In the genomic region with DNA sequence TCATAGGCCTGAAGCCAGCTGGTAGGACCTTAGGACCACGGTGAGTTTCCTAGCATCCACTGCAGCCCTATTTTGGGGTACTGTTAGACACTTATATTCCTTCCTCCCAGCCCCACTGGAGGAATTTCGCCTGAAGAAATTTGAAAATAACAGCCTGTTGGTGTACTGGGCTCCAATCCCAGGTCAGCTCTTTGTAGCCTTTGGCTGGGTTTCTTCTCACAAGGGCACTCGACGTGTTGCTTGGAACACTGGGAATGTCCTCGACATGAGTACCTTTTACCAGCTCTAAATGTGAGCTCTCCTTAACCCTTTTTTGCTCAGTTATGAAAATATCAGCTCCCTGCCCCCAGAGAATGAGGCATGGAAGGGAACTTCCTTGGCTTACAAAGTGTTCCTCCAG, we compare ENCODE assay signal across 23 mouse cellular contexts.
DNase-seq lines count a peak whose midpoint lies in the region; ATAC-seq and TF ChIP-seq lines count a peak whose summit lies in the region.
"Had no signal": no experiment of that assay in that cellular context is flagged by ENCODE, and none has a peak within 500 bp of the region (broad histone marks: within the 10 kb centered on the region; RNA-seq: fewer than 3 reads in every experiment).

No protein-coding gene starts in this region.

- H3K36me3 ChIP-seq in lung, embryonic 14.5 days (ENCODE audit: insufficient read depth), result no peaks in the 10 kb centered on the region
- H3K36me3 ChIP-seq in liver, embryonic 11.5 days (ENCODE audit: control insufficient read depth, insufficient read depth, low read length), result no peaks in the 10 kb centered on the region
- H3K36me3 ChIP-seq: embryonic facial prominence, embryonic 12.5 days; forebrain, embryonic 15.5 days; heart, embryonic 15.5 days; hindbrain, embryonic 10.5 days had no signal

- no peaks in the 10 kb centered on the region for H3K27me3 ChIP-seq in lung, embryonic 14.5 days (ENCODE audit: insufficient read depth, low read length)
- no peaks in the 10 kb centered on the region for H3K27me3 ChIP-seq in liver, embryonic 11.5 days (replicated peaks; ENCODE audit: control insufficient read depth, insufficient read depth, low read length)
- H3K27me3 ChIP-seq: CH12.LX; embryonic facial prominence, embryonic 12.5 days; forebrain, embryonic 15.5 days; heart, embryonic 15.5 days; Patski had no signal

- ATAC-seq in lung, embryonic 14.5 days (ENCODE audit: insufficient read depth), result no peak
- ATAC-seq in liver, embryonic 11.5 days (replicated peaks; ENCODE audit: low FRiP score), result no peak
- ATAC-seq: activated CD4-positive, CD25-positive, alpha-beta regulatory T cell, adult 4 months; forebrain, embryonic 15.5 days; Patski had no signal

- TF ChIP-seq CTCF in lung, embryonic 14.5 days (IDR thresholded peaks at IDR 0.05; ENCODE audit: low read depth), result no peak

- peaks cover 27% of the 10 kb centered on the region for H3K4me1 ChIP-seq in brown adipose tissue, adult 24 weeks (ENCODE audit: control insufficient read depth, insufficient read depth, insufficient read length, low read length)
- H3K4me1 ChIP-seq in lung, embryonic 14.5 days (ENCODE audit: insufficient read depth), result peaks cover 20% of the 10 kb centered on the region
- peaks cover 8% of the 10 kb centered on the region for H3K4me1 ChIP-seq in liver, embryonic 11.5 days (replicated peaks; ENCODE audit: control insufficient read depth, insufficient read depth, low read length)

- no peaks in the 10 kb centered on the region for H3K9me3 ChIP-seq in lung, embryonic 14.5 days (ENCODE audit: low read depth, low read length)
- H3K9me3 ChIP-seq in liver, embryonic 11.5 days (ENCODE audit: control insufficient read depth, low read length), result no peaks in the 10 kb centered on the region
- H3K9me3 ChIP-seq: embryonic facial prominence, embryonic 12.5 days; forebrain, embryonic 15.5 days; heart, embryonic 15.5 days; hindbrain, embryonic 10.5 days had no signal

- intact Hi-C loops in heart, postnatal 36 days (cut with DNase I), result no loop called here

- no peak overlapping the region for H3K4me2 ChIP-seq in lung, embryonic 14.5 days
- no peak overlapping the region for H3K4me2 ChIP-seq in liver, embryonic 11.5 days
- H3K4me2 ChIP-seq: embryonic facial prominence, embryonic 12.5 days; forebrain, embryonic 15.5 days; heart, embryonic 11.5 days; heart, embryonic 15.5 days; hindbrain, embryonic 14.5 days had no signal

- H3K4me3 ChIP-seq in brown adipose tissue, adult 24 weeks (ENCODE audit: insufficient read depth, low read depth, low read length), result no peak overlapping the region
- H3K4me3 ChIP-seq in lung, embryonic 14.5 days (ENCODE audit: low read depth, low read length), result no peak overlapping the region
- H3K4me3 ChIP-seq in liver, embryonic 11.5 days (ENCODE audit: low read depth, low read length), result no peak overlapping the region
- H3K4me3 ChIP-seq: embryonic facial prominence, embryonic 12.5 days; forebrain, embryonic 15.5 days; heart, adult 2 months; heart, embryonic 15.5 days; hindbrain, embryonic 10.5 days had no signal

- WGBS in lung, embryonic 14.5 days, result 45% methylated on average over 5 of the region's 5 CpGs
- WGBS in liver, embryonic 11.5 days, result 80% methylated on average over 5 of the region's 5 CpGs

- H3K9ac ChIP-seq in lung, embryonic 14.5 days, result no peak overlapping the region
- H3K9ac ChIP-seq in liver, embryonic 11.5 days (ENCODE audit: low read depth, low read length), result no peak overlapping the region
- H3K9ac ChIP-seq: embryonic facial prominence, embryonic 12.5 days; forebrain, embryonic 15.5 days; heart, embryonic 15.5 days; hindbrain, embryonic 14.5 days had no signal

- DNase-seq in lung, embryonic 14.5 days, result peak; percentile 58
- DNase-seq in lung, postnatal 10 days, result peak; percentile 69
- DNase-seq in lung, postnatal 4 days, result peak; percentile 63 to 76
- no peak for DNase-seq in liver, embryonic 11.5 days (ENCODE audit: low spot score)
- no peak for DNase-seq in heart, postnatal 36 days
- no peak for DNase-seq in left cerebral cortex, adult 9 months (ENCODE audit: low spot score in 2 of 2)
- DNase-seq: adrenal gland, adult 2 months; cerebellum, adult 11-12 months; cerebellum, adult 9-10 months; cerebellum, postnatal 25 days; gastrocnemius, postnatal 14 days; heart, adult 2 months; heart, postnatal 14 days had no signal

- peak overlapping the region; percentile 59 for H3K27ac ChIP-seq in brown adipose tissue, adult 24 weeks (replicated peaks; ENCODE audit: low read depth, low read length)
- no peak overlapping the region for H3K27ac ChIP-seq in lung, embryonic 14.5 days (ENCODE audit: low read depth)
- H3K27ac ChIP-seq in liver, embryonic 11.5 days (ENCODE audit: low read depth, low read length), result no peak overlapping the region
- H3K27ac ChIP-seq: embryonic facial prominence, embryonic 12.5 days; forebrain, embryonic 15.5 days; heart, adult 2 months; heart, embryonic 15.5 days; hindbrain, embryonic 10.5 days; hindbrain, embryonic 14.5 days had no signal

Comparison
In these comparisons a context has a peak if more than half of its experiments do, and no peak if none do; other contexts are left out.
1. DNase-seq: peak in lung, embryonic 14.5 days (single experiment), lung, postnatal 10 days (single experiment) and lung, postnatal 4 days (2 of 2); none in liver, embryonic 11.5 days (single experiment), heart, postnatal 36 days (0 of 2) and left cerebral cortex, adult 9 months (0 of 2).